Mouse (Mus musculus) midbrain, postnatal 0 days (tissue): ENCODE results near the gene Cntnap2. TPM values are rescaled to one million over a fixed set of nuclear protein-coding genes. Genes with fewer than 3 reads are reported as not detected.

Source experiments
- ATAC-seq: fragments of 200-750 bp; cut with Nextera tagmentation; 2 replicates; pipeline ENCODE4 v1.8.0; 2017; ENCODE audit warnings: moderate number of reproducible peaks, mild to moderate bottlenecking, moderate TSS enrichment, moderate library complexity; ENCODE audit not compliant: low FRiP score
- DNase-seq: peaks from one replicate; pipeline ENCODE4 v3.0.0-alpha.2; 2015; ENCODE audit warnings: low spot score
- H3K27ac ChIP-seq: fragments of 300-500 bp; sonication (generic); 2 replicates; pipeline ENCODE4 v1.5.1; 2014; ENCODE audit warnings: low read depth, mild to moderate bottlenecking, low read length, mixed read lengths
- H3K27me3 ChIP-seq: fragments of 300-500 bp; sonication (generic); 2 replicates; pipeline ENCODE4 v1.6.1; 2014; ENCODE audit warnings: low read length, control low read depth, mixed read lengths; ENCODE audit not compliant: insufficient read depth
- H3K36me3 ChIP-seq: fragments of 300-500 bp; sonication (generic); 2 replicates; pipeline ENCODE4 v1.6.1; 2014; ENCODE audit warnings: low read length, control low read depth, mixed read lengths; ENCODE audit not compliant: insufficient read depth
- H3K4me1 ChIP-seq: fragments of 300-500 bp; sonication (generic); 2 replicates; pipeline ENCODE4 v1.6.1; 2014; ENCODE audit warnings: mild to moderate bottlenecking, control low read depth, antibody characterized with exemption, low read length, mixed read lengths; ENCODE audit not compliant: insufficient read depth
- H3K4me2 ChIP-seq: fragments of 300-500 bp; sonication (generic); 2 replicates; pipeline ENCODE4 v1.6.1; 2014; ENCODE audit warnings: low read depth, mild to moderate bottlenecking, low read length, mixed read lengths; ENCODE audit not compliant: poor library complexity, severe bottlenecking
- H3K4me3 ChIP-seq: fragments of 300-500 bp; sonication (generic); 2 replicates; pipeline ENCODE4 v1.5.1; 2014; ENCODE audit warnings: low read depth, mild to moderate bottlenecking, low read length, moderate library complexity
- H3K9ac ChIP-seq: fragments of 300-500 bp; sonication (generic); replicated peaks from 2 replicates; pipeline ENCODE4 v1.6.1; 2014; ENCODE audit warnings: mild to moderate bottlenecking, low read length, moderate library complexity, mixed read lengths; ENCODE audit not compliant: poor library complexity, severe bottlenecking
- H3K9me3 ChIP-seq: fragments of 300-500 bp; sonication (generic); 2 replicates; pipeline ENCODE4 v1.6.1; 2016; ENCODE audit warnings: low read length, control low read depth
- CTCF ChIP-seq: IDR thresholded peaks from 2 replicates; pipeline ENCODE4 v1.5.1; 2016; ENCODE audit warnings: antibody characterized with exemption, mild to moderate bottlenecking
- WGBS: fragments of 180-500 bp; shearing (Covaris S2); extraction: QIAGEN DNeasy Blood & Tissue Kit; methylation state at CpG from one replicate; pipeline ENCODE4 v1.1.7; 2014; 5-methylcytosine and 5-hydroxymethylcytosine counted together
- polyA plus RNA-seq: library from polyadenylated mRNA; unstranded; fragments of >200 nt; fragmentation: Nextera tagmentation; extraction: Ambion mirVana; gene quantifications from 2 replicates; pipeline ENCODE4 v1.2.1, GENCODE M21; 2015
- total RNA-seq: library from RNA; depleted of rRNA; stranded (reverse); fragments of >200 nt; gene quantifications from 2 replicates; pipeline ENCODE4 v1.2.3, GENCODE M21; 2014

Cntnap2 gene
- total and polyA plus RNA-seq, 2 experiments from 2014 or later: 51.1 to 106 TPM

GRCm38 (mm10) chr6:45273259-45273775 lies 214.2 kb downstream of the Cntnap2 start:
- TF ChIP-seq CTCF: no peak
- H3K9me3 ChIP-seq: no peaks in the 10 kb centered on the region
- H3K4me1 ChIP-seq: no peaks in the 10 kb centered on the region
- no peak overlapping the region for H3K9ac ChIP-seq
- H3K27ac ChIP-seq: no peak overlapping the region
- H3K36me3 ChIP-seq: no peaks in the 10 kb centered on the region
- ATAC-seq (no peak), DNase-seq (no peak)
- H3K4me2 ChIP-seq: no peak overlapping the region
- WGBS: 62% methylated on average over 1 of the region's 1 CpGs
- no peak overlapping the region for H3K4me3 ChIP-seq
- H3K27me3 ChIP-seq: no peaks in the 10 kb centered on the region

DNA sequence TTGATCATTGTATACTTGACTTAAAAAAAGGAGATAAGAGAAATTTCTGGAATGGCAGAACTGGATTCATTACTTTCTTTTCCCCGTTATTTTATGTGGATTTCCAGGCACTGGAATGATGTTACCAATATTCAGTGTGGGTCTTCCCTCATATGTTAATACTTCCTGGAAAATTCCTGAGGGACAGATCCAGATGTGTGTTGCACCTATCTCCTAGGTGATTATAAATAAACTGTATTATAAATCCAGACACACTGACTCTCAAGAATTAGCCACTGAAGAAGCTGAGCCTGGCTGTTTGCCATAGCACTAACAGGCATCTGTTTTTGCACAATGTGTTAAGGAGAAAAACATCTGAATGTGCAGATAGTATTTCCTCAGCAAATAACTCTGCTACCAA lies 231.0 kb downstream of the Cntnap2 start:
- Histone ChIP-seq H3K36me3 (no peaks in the 10 kb centered on the region), H3K9ac (no peak overlapping the region), H3K27ac (no peak overlapping the region), H3K27me3 (no peaks in the 10 kb centered on the region), H3K4me1 (no peaks in the 10 kb centered on the region), H3K4me3 (no peak overlapping the region), H3K4me2 (no peak overlapping the region), H3K9me3 (no peaks in the 10 kb centered on the region)
- ATAC-seq: no peak
- 79% methylated on average over 1 of the region's 1 CpGs for whole genome bisulfite sequencing
- TF ChIP-seq CTCF: no peak
- DNase-seq: no peak

DNA sequence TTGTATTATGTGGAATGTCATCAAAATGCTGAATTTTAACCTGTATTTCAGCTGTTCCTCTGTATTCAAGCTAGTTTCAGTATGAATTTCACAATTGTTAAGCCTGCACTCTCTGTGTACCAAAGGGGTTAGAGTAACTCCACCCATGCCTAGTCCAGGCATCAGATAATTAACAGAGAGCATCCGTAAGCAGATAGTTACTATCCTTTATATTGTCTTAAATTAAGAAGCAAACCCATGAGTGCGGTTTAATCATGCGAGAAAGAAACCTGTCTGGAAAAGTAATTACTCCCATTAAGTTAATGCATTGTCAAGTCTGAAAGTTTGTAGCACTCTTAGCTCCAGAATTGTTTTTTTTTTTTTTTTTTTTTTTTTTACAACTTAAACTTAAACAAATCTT lies 258.3 kb downstream of the Cntnap2 start:
- Histone ChIP-seq H3K4me2 (no peak overlapping the region), H3K27ac (no peak overlapping the region), H3K9me3 (no peaks in the 10 kb centered on the region), H3K4me1 (no peaks in the 10 kb centered on the region), H3K27me3 (no peaks in the 10 kb centered on the region), H3K9ac (no peak overlapping the region), H3K36me3 (no peaks in the 10 kb centered on the region), H3K4me3 (no peak overlapping the region)
- WGBS: 81% methylated on average over 3 of the region's 3 CpGs
- DNase-seq (no peak), ATAC-seq (no peak)
- no peak for TF ChIP-seq CTCF

DNA sequence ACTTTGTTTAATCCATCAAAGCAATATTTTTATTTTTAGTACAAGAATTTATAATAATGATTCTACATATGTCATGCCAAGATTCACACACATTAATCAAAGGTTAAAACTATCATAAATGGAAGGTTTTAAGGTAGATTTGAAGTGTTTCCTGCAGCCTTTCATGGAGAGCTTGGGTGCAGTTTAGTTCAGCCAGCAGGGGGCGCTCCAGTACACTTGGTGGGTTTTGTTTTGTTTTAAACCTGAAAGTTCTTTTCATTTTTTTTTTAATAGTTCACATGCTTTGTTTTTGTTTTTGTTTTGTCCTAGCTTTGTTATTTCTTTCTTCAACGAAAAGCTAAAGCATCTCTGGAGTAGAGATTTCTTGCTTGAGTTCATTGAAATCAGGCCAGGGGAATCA lies 264.3 kb downstream of the Cntnap2 start:
- Histone ChIP-seq H3K27ac (no peak overlapping the region), H3K4me1 (no peaks in the 10 kb centered on the region), H3K4me2 (no peak overlapping the region), H3K27me3 (no peaks in the 10 kb centered on the region), H3K9me3 (no peaks in the 10 kb centered on the region), H3K36me3 (no peaks in the 10 kb centered on the region), H3K4me3 (no peak overlapping the region), H3K9ac (no peak overlapping the region)
- DNase-seq: peak; percentile 15
- ATAC-seq: no peak
- 6% methylated on average over 2 of the region's 2 CpGs for WGBS
- TF ChIP-seq CTCF: peak; percentile 66

DNA sequence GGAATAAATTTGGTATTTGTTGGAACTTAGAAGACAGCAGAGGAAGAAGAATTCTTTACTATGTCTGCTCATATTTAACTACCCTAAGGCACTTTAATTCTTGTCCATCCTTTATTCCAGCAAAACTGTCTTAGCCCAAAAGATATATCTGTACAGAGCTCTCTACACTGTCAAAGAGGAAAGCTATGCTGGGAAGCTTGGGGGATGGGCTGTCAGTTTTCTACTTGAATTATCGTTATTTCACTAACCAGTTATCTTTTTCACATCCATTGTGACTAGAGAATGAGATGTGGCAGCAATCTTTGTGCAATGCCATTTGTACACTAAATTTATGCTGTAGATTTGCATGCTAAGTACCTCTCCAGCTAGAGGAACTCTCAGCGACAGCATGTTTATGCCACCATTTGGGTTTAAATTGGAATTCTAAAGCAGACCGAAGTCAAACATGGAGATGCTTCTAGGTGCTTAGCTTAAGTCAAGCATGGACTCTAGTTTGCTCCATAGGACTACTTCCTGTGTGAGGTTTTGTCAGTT lies 268.9 kb downstream of the Cntnap2 start:
- WGBS: 46% methylated on average over 3 of the region's 3 CpGs
- no peak overlapping the region for H3K4me3 ChIP-seq
- H3K4me1 ChIP-seq: no peaks in the 10 kb centered on the region

GRCm38 (mm10) chr6:45345396-45345795 lies 286.2 kb downstream of the Cntnap2 start:
- 44% methylated on average over 2 of the region's 2 CpGs for WGBS

More for the DNA sequence above, 268.9 kb downstream of the Cntnap2 start:
- Histone ChIP-seq H3K9ac (no peak overlapping the region), H3K4me2 (no peak overlapping the region), H3K36me3 (no peaks in the 10 kb centered on the region), H3K27me3 (no peaks in the 10 kb centered on the region), H3K27ac (no peak overlapping the region), H3K9me3 (no peaks in the 10 kb centered on the region)
- DNase-seq: no peak
- ATAC-seq: no peak
- no peak for TF ChIP-seq CTCF

More at GRCm38 (mm10) chr6:45345396-45345795, 286.2 kb downstream of the Cntnap2 start:
- Histone ChIP-seq H3K4me3 (no peak overlapping the region), H3K4me2 (no peak overlapping the region), H3K9ac (no peak overlapping the region), H3K4me1 (no peaks in the 10 kb centered on the region), H3K9me3 (no peaks in the 10 kb centered on the region), H3K27ac (no peak overlapping the region), H3K36me3 (no peaks in the 10 kb centered on the region), H3K27me3 (no peaks in the 10 kb centered on the region)
- no peak for ATAC-seq
- no peak for TF ChIP-seq CTCF
- DNase-seq: peak; percentile 3
